Mouse (Mus musculus) hindbrain, embryonic 13.5 days (tissue): ENCODE data around the gene Rdh19. TPM values are rescaled to one million over a fixed set of nuclear protein-coding genes. Genes with fewer than 3 reads are reported as not detected.
"Not testable (repeated sequence)": the region's sequence is repeated elsewhere in the genome, so short reads cannot be mapped to it uniquely, and the experiment has no call there.

Source experiments
- ATAC-seq: fragments of 200-750 bp; cut with Nextera tagmentation; 2 replicates; pipeline ENCODE4 v1.8.0; 2017; ENCODE audit warnings: moderate TSS enrichment; ENCODE audit not compliant: low FRiP score
- H3K27ac ChIP-seq: fragments of 300-500 bp; sonication (generic); 2 replicates; pipeline ENCODE4 v1.5.1; 2015; ENCODE audit warnings: inconsistent platforms, mild to moderate bottlenecking, moderate library complexity
- H3K27me3 ChIP-seq: fragments of 300-500 bp; sonication (generic); 2 replicates; pipeline ENCODE4 v1.6.1; 2015; ENCODE audit warnings: mild to moderate bottlenecking, inconsistent platforms
- H3K36me3 ChIP-seq: fragments of 300-500 bp; sonication (generic); 2 replicates; pipeline ENCODE4 v1.6.1; 2015; ENCODE audit warnings: mild to moderate bottlenecking, inconsistent platforms
- H3K4me1 ChIP-seq: fragments of 300-500 bp; sonication (generic); replicated peaks from 2 replicates; pipeline ENCODE4 v1.6.1; 2015; ENCODE audit warnings: inconsistent platforms
- H3K4me2 ChIP-seq: fragments of 300-500 bp; sonication (generic); 2 replicates; pipeline ENCODE4 v1.6.1; 2015; ENCODE audit warnings: inconsistent platforms, mild to moderate bottlenecking, moderate library complexity
- H3K4me3 ChIP-seq: fragments of 300-500 bp; sonication (generic); 2 replicates; pipeline ENCODE4 v1.5.1; 2015; ENCODE audit warnings: mild to moderate bottlenecking, inconsistent platforms
- H3K9ac ChIP-seq: fragments of 300-500 bp; sonication (generic); 2 replicates; pipeline ENCODE4 v1.6.1; 2015; ENCODE audit warnings: mild to moderate bottlenecking, inconsistent platforms
- H3K9me3 ChIP-seq: fragments of 300-500 bp; sonication (generic); 2 replicates; pipeline ENCODE4 v1.6.1; 2016; ENCODE audit warnings: inconsistent platforms
- WGBS: fragments of 180-500 bp; shearing (Covaris S2); methylation state at CpG from one replicate; pipeline ENCODE4 v1.1.7; 2015; 5-methylcytosine and 5-hydroxymethylcytosine counted together
- polyA plus RNA-seq: library from polyadenylated mRNA; unstranded; fragments of >200 nt; fragmentation: Nextera tagmentation; extraction: Ambion mirVana; gene quantifications from 2 replicates; pipeline ENCODE4 v1.2.1, GENCODE M21; 2015

Gene Rdh19
- polyA plus RNA-seq, 1 experiment from 2014 or later = not detected

GRCm38 (mm10) chr10:127838539-127838938, 11.2 kb upstream of the Rdh19 start:
- Histone ChIP-seq H3K9ac (no peak overlapping the region), H3K27ac (no peak overlapping the region), H3K4me1 (no peaks in the 10 kb centered on the region), H3K36me3 (no peaks in the 10 kb centered on the region), H3K9me3 (peaks cover 6% of the 10 kb centered on the region; the same call in 1 of the 2 replicates), H3K4me2 (no peak overlapping the region), H3K27me3 (no peaks in the 10 kb centered on the region), H3K4me3 (no peak overlapping the region)
- no peak for ATAC-seq
- WGBS = 90% methylated on average over 2 of the region's 2 CpGs

- WGBS = 78% methylated on average over 2 of the region's 2 CpGs
- Histone ChIP-seq H3K36me3 (no peaks in the 10 kb centered on the region), H3K4me1 (no peaks in the 10 kb centered on the region)
Observed at GRCm38 (mm10) chr10:127840776-127841175, 9.0 kb upstream of the Rdh19 start.

DNA sequence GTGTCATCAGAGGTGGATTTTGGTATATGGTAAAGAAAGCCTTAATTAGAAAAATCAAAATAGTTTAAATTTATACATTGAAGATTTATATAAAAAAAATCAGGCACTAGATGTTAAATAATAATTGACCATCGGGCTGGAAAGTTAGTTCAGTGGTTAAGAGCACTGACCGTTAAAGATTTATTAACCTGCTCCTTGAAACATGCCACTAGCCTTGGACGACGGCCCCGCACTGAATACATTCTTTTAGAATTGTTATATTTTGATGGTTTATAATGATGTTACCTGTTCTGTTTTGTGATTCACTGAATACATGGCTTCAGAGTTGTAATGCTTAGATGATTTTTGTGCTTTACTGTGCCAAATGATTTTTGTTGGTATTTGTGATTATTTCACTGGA, 3.8 kb upstream of the Rdh19 start:
- H3K9ac ChIP-seq, H3K4me3 ChIP-seq, H3K4me2 ChIP-seq, H3K27ac ChIP-seq, H3K4me1 ChIP-seq, H3K36me3 ChIP-seq, H3K9me3 ChIP-seq, H3K27me3 ChIP-seq, ATAC-seq: not testable (repeated sequence)
- WGBS = 93% methylated on average over 5 of the region's 5 CpGs

More at GRCm38 (mm10) chr10:127840776-127841175, 9.0 kb upstream of the Rdh19 start:
- no peak overlapping the region for H3K4me2 ChIP-seq
- H3K9ac ChIP-seq = no peak overlapping the region
- H3K9me3 ChIP-seq = peaks cover 6% of the 10 kb centered on the region; the same call in 1 of the 2 replicates
- no peaks in the 10 kb centered on the region for H3K27me3 ChIP-seq
- ATAC-seq = no peak
- H3K27ac ChIP-seq = no peak overlapping the region
- H3K4me3 ChIP-seq = no peak overlapping the region

- H3K27me3 ChIP-seq = no peaks in the 10 kb centered on the region
- WGBS = 82% methylated on average over 1 of the region's 1 CpGs
- no peak overlapping the region for H3K27ac ChIP-seq
- no peaks in the 10 kb centered on the region for H3K4me1 ChIP-seq
- no peak overlapping the region for H3K9ac ChIP-seq
- H3K9me3 ChIP-seq = no peaks in the 10 kb centered on the region
- no peak overlapping the region for H3K4me2 ChIP-seq
- no peaks in the 10 kb centered on the region for H3K36me3 ChIP-seq
- no peak overlapping the region for H3K4me3 ChIP-seq
- no peak for ATAC-seq
Observed at GRCm38 (mm10) chr10:127848089-127848488, 1.6 kb upstream of the Rdh19 start.

DNA sequence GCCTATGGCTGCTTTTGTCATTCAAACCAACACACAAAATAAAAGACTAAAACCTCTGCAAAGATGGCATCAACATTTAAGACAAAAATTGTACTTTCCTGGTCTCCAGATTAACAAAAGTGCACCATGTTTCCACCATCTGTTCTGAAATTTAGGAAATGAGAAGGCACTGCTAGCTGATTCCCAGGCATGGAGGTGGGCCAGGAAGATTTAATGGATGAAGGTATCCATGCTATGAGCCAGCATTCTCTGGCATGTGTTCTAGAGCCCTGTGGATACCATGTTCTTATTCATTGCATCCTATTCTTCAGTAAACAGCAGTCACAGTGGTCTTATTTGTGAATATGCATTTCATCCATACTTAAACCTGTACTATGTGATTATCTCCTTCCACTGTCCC, 6.6 kb downstream of the Rdh19 start:
- no peaks in the 10 kb centered on the region for H3K27me3 ChIP-seq
- H3K4me3 ChIP-seq = no peak overlapping the region
- no peak for ATAC-seq
- no peaks in the 10 kb centered on the region for H3K9me3 ChIP-seq
- H3K36me3 ChIP-seq = no peaks in the 10 kb centered on the region
- H3K27ac ChIP-seq = no peak overlapping the region
- no peak overlapping the region for H3K9ac ChIP-seq
- H3K4me1 ChIP-seq = no peaks in the 10 kb centered on the region
- no peak overlapping the region for H3K4me2 ChIP-seq

DNA sequence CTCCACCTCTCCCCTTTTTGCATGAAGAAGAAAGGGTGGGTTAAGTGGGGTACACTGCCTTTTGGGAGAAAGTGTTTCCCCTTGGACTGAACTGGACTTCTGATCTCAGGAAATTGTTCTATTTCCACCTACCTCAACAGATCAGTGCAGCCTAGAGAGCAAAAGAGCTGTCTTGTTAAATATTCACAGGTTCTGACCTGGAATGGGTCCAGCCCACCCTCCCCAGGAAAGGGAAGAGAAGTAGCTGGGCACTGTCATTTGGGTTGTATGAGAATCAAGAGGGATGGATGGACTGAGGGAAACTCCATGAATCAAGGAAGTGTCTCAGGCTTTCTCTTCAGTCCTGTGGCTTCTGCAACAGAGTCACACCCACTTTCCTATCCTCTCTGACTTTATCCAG, 15.2 kb downstream of the Rdh19 start:
- Histone ChIP-seq H3K4me1 (no peaks in the 10 kb centered on the region), H3K4me3 (no peak overlapping the region), H3K4me2 (no peak overlapping the region), H3K27me3 (no peaks in the 10 kb centered on the region), H3K27ac (no peak overlapping the region), H3K36me3 (no peaks in the 10 kb centered on the region), H3K9me3 (no peaks in the 10 kb centered on the region), H3K9ac (no peak overlapping the region)
- ATAC-seq = no peak

DNA sequence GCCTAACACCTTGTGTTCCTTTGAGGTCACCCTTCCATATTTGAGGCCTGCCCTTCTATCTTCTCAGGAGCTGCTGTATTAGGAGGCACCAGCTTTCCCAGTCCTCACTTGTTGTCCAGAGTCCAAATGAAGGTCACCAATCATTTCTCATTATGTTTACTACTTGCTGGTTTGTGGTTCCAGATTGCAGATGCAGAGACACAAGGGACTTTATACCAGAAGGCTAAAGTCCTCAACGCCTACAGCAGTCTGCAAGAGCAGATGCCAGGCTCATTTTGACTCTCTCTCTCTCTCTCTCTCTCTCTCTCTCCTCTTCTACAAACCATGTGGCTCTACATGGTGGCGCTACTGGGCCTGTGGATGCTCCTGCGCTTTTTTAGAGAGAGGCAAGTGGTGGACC, 16.5 kb downstream of the Rdh19 start, which contains the start of gene Rdh16f2:
Rdh16f2 (plus strand) TSS at position 243 of the 400 bp plus-strand sequence.
- WGBS = 83% methylated on average over 3 of the region's 3 CpGs
- no peak for ATAC-seq
- no peaks in the 10 kb centered on the region for H3K27me3 ChIP-seq
- H3K9me3 ChIP-seq = 0 out of 2 replicates have a peak, but pooled peaks cover 7% of the 10 kb centered on the region
- H3K4me3 ChIP-seq = no peak within 1 kb of the TSS
- H3K36me3 ChIP-seq = no peaks in the 10 kb centered on the region
- no peak within 1 kb of the TSS for H3K4me2 ChIP-seq
- no peaks in the 10 kb centered on the region for H3K4me1 ChIP-seq
- H3K27ac ChIP-seq = no peak within 1 kb of the TSS
- no peak within 1 kb of the TSS for H3K9ac ChIP-seq

GRCm38 (mm10) chr10:127872484-127872883, 22.8 kb downstream of the Rdh19 start:
- no peaks in the 10 kb centered on the region for H3K27me3 ChIP-seq

GRCm38 (mm10) chr10:127877681-127878080, 28.0 kb downstream of the Rdh19 start:
- H3K36me3 ChIP-seq = no peaks in the 10 kb centered on the region
- 55% methylated on average over 2 of the region's 2 CpGs for WGBS

More at GRCm38 (mm10) chr10:127872484-127872883, 22.8 kb downstream of the Rdh19 start:
- Histone ChIP-seq H3K4me2 (no peak overlapping the region), H3K9ac (no peak overlapping the region), H3K4me3 (no peak overlapping the region), H3K27ac (no peak overlapping the region), H3K36me3 (no peaks in the 10 kb centered on the region), H3K4me1 (no peaks in the 10 kb centered on the region), H3K9me3 (0 out of 2 replicates have a peak, but pooled peaks cover 7% of the 10 kb centered on the region)
- WGBS = 73% methylated on average over 4 of the region's 4 CpGs
- no peak for ATAC-seq

GRCm38 (mm10) chr10:127878262-127879057, 28.7 kb downstream of the Rdh19 start:
- Histone ChIP-seq H3K4me3 (no peak overlapping the region), H3K27ac (no peak overlapping the region), H3K4me2 (no peak overlapping the region), H3K36me3 (no peaks in the 10 kb centered on the region), H3K9ac (no peak overlapping the region), H3K4me1 (no peaks in the 10 kb centered on the region), H3K9me3 (no peaks in the 10 kb centered on the region), H3K27me3 (no peaks in the 10 kb centered on the region)
- no peak for ATAC-seq
- WGBS = 82% methylated on average over 3 of the region's 3 CpGs

More at GRCm38 (mm10) chr10:127877681-127878080, 28.0 kb downstream of the Rdh19 start:
- H3K4me2 ChIP-seq = no peak overlapping the region
- H3K27me3 ChIP-seq = no peaks in the 10 kb centered on the region
- H3K9ac ChIP-seq = no peak overlapping the region
- no peak for ATAC-seq
- H3K4me3 ChIP-seq = no peak overlapping the region
- H3K9me3 ChIP-seq = no peaks in the 10 kb centered on the region
- no peaks in the 10 kb centered on the region for H3K4me1 ChIP-seq
- no peak overlapping the region for H3K27ac ChIP-seq

DNA sequence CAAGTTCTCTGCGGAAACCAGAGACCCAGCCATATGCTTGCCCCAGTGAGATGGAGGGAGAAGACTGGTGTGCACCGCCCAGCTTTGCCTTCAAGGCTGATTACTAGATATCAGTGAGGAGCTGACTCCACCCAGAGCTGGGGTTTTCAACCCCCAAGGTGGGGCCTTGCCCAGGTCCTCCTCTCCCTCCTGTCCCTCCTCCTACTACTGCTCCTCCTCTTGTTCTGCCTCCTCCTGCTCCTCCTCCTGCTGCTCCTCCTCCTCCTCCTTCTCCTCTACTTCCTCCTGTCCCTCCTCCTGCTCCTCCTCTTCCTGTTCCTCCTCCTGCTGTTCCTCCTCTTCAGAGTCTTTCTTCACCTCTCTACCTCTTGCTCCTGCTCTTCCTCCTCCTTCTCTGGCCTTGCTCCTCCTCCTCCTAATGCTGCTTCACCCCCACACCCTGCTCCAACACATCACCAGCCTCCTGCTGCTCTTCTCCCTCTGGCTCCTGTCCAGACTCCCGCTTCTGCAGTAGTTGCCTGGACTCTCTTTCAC, 29.5 kb downstream of the Rdh19 start:
- no peak overlapping the region for H3K27ac ChIP-seq
- H3K4me2 ChIP-seq = no peak overlapping the region
- H3K9ac ChIP-seq = no peak overlapping the region
- ATAC-seq = no peak
- WGBS = 88% methylated on average over 3 of the region's 3 CpGs
- no peaks in the 10 kb centered on the region for H3K4me1 ChIP-seq
- no peaks in the 10 kb centered on the region for H3K27me3 ChIP-seq
- H3K9me3 ChIP-seq = no peaks in the 10 kb centered on the region
- H3K36me3 ChIP-seq = no peaks in the 10 kb centered on the region
- H3K4me3 ChIP-seq = no peak overlapping the region

- no peak for ATAC-seq
- 83% methylated on average over 4 of the region's 4 CpGs for WGBS
- Histone ChIP-seq H3K9ac (no peak overlapping the region), H3K27ac (no peak overlapping the region), H3K9me3 (no peaks in the 10 kb centered on the region), H3K4me3 (no peak overlapping the region), H3K27me3 (no peaks in the 10 kb centered on the region), H3K4me2 (no peak overlapping the region), H3K36me3 (no peaks in the 10 kb centered on the region), H3K4me1 (no peaks in the 10 kb centered on the region)
Observed at GRCm38 (mm10) chr10:127881041-127881440, 31.3 kb downstream of the Rdh19 start.

- Histone ChIP-seq H3K9me3 (no peaks in the 10 kb centered on the region), H3K36me3 (no peaks in the 10 kb centered on the region), H3K27ac (no peak overlapping the region), H3K4me1 (0 out of 2 replicates have a peak, but pooled peaks cover 4% of the 10 kb centered on the region), H3K4me2 (no peak overlapping the region), H3K9ac (no peak overlapping the region), H3K4me3 (no peak overlapping the region), H3K27me3 (no peaks in the 10 kb centered on the region)
- 84% methylated on average over 1 of the region's 1 CpGs for WGBS
- no peak for ATAC-seq
Observed at GRCm38 (mm10) chr10:127886551-127886950, 36.8 kb downstream of the Rdh19 start.
